8 mouse cellular contexts compared by ENCODE assay signal in genomic region chr2:155237276-155237675, GRCm38 (mm10). TPM values are rescaled to one million over a fixed set of nuclear protein-coding genes. Genes with fewer than 3 reads are reported as not detected.
DNase-seq lines count a peak whose midpoint lies in the region; ATAC-seq and TF ChIP-seq lines count a peak whose summit lies in the region.

No protein-coding gene starts in this region.

- no peak for TF ChIP-seq CTCF in E14TG2a.4 (conservative IDR thresholded peaks at IDR 0.05; ENCODE audit: low read length)

- H3K27me3 ChIP-seq in heart, embryonic 10.5 days (ENCODE audit: insufficient read depth, poor library complexity, severe bottlenecking), result no peaks in the 10 kb centered on the region
- no peaks in the 10 kb centered on the region for H3K27me3 ChIP-seq in E14TG2a.4 (ENCODE audit: insufficient read depth, low read length)
- no peaks in the 10 kb centered on the region for H3K27me3 ChIP-seq in forebrain, embryonic 13.5 days
- H3K27me3 ChIP-seq in liver, embryonic 13.5 days, result no peaks in the 10 kb centered on the region

- no peaks in the 10 kb centered on the region for H3K9me3 ChIP-seq in heart, embryonic 10.5 days
- H3K9me3 ChIP-seq in E14TG2a.4 (ENCODE audit: low read length), result no peaks in the 10 kb centered on the region
- no peaks in the 10 kb centered on the region for H3K9me3 ChIP-seq in forebrain, embryonic 13.5 days (replicated peaks)
- H3K9me3 ChIP-seq in liver, embryonic 13.5 days (replicated peaks), result no peaks in the 10 kb centered on the region

- peak overlapping the region; percentile 95 for H3K4me2 ChIP-seq in forebrain, embryonic 13.5 days
- peak overlapping the region; percentile 82 for H3K4me2 ChIP-seq in liver, embryonic 13.5 days

- 13% methylated on average over 4 of the region's 4 CpGs for WGBS in heart, embryonic 10.5 days
- 19% methylated on average over 4 of the region's 4 CpGs for WGBS in forebrain, embryonic 13.5 days
- WGBS in liver, embryonic 13.5 days (ENCODE audit: insufficient replicate concordance), result 5% methylated on average over 4 of the region's 4 CpGs

- peak overlapping the region; percentile 90 for H3K9ac ChIP-seq in forebrain, embryonic 13.5 days
- peak overlapping the region; percentile 91 for H3K9ac ChIP-seq in liver, embryonic 13.5 days

- H3K36me3 ChIP-seq in heart, embryonic 10.5 days, result peaks cover 10% of the 10 kb centered on the region
- peaks cover 8% of the 10 kb centered on the region; the same call in 1 of the 2 replicates for H3K36me3 ChIP-seq in E14TG2a.4 (ENCODE audit: insufficient read depth, low read length)
- H3K36me3 ChIP-seq in forebrain, embryonic 13.5 days (ENCODE audit: poor library complexity, severe bottlenecking), result peaks cover 11% of the 10 kb centered on the region; the same call in 1 of the 2 replicates
- H3K36me3 ChIP-seq in liver, embryonic 13.5 days, result no peaks in the 10 kb centered on the region

- no peak for ATAC-seq in forebrain, embryonic 13.5 days
- ATAC-seq in liver, embryonic 13.5 days (ENCODE audit: low read depth), result no peak

- peaks cover 23% of the 10 kb centered on the region for H3K4me1 ChIP-seq in heart, embryonic 10.5 days
- H3K4me1 ChIP-seq in E14TG2a.4 (replicated peaks; ENCODE audit: low read depth, low read length), result peaks cover 34% of the 10 kb centered on the region
- peaks cover 30% of the 10 kb centered on the region for H3K4me1 ChIP-seq in forebrain, embryonic 13.5 days
- H3K4me1 ChIP-seq in liver, embryonic 13.5 days (replicated peaks), result peaks cover 39% of the 10 kb centered on the region

- peak overlapping the region; percentile 83 for H3K4me3 ChIP-seq in heart, embryonic 10.5 days
- peak overlapping the region; percentile 92 for H3K4me3 ChIP-seq in E14TG2a.4 (replicated peaks; ENCODE audit: low read length)
- peak overlapping the region; percentile 90 for H3K4me3 ChIP-seq in forebrain, embryonic 13.5 days
- H3K4me3 ChIP-seq in liver, embryonic 13.5 days (replicated peaks), result peak overlapping the region; percentile 89

- DNase-seq in heart, embryonic 10.5 days (ENCODE audit: low spot score), result no peak
- DNase-seq in heart, adult 8-10 months (ENCODE audit: low spot score), result no peak
- no peak for DNase-seq in liver, embryonic 13.5 days
- DNase-seq in thymus, postnatal 14 days, result peak; percentile 16
- no peak for DNase-seq in gastrocnemius, postnatal 4 days (ENCODE audit: low spot score in 2 of 2)
- no peak for DNase-seq in layer of hippocampus, adult 11-12 months (ENCODE audit: low spot score)

- H3K27ac ChIP-seq in heart, embryonic 10.5 days, result peak overlapping the region; percentile 95
- no peak overlapping the region for H3K27ac ChIP-seq in forebrain, embryonic 13.5 days
- no peak overlapping the region for H3K27ac ChIP-seq in liver, embryonic 13.5 days

RNA-seq across cellular contexts. Expression of gene Dynlrb1, which starts 0.9 kb away (rescaled TPM):
- polyA plus RNA-seq in heart, embryonic 10.5 days (2016; fragmentation: Nextera tagmentation; extraction: Ambion mirVana), result 380 and 389 TPM in 2 replicates
- total RNA-seq in heart, adult 8-10 months (2022), result 100 to 1,000 TPM; 143 to 184 (median 165) TPM
- 608 and 639 TPM in 2 replicates for polyA plus RNA-seq in forebrain, embryonic 13.5 days (2015; fragmentation: Nextera tagmentation; extraction: Ambion mirVana)
- 147 and 150 TPM in 2 replicates for polyA plus RNA-seq in liver, embryonic 13.5 days (2015; fragmentation: Nextera tagmentation; extraction: Ambion mirVana)
- 100 to 1,000 TPM; 153 to 163 TPM for total RNA-seq in gastrocnemius, postnatal 4 days (2021)

RNA-seq across cellular contexts. Expression of gene Map1lc3a, which starts 38.8 kb away (rescaled TPM):
- polyA plus RNA-seq in heart, embryonic 10.5 days (2016; fragmentation: Nextera tagmentation; extraction: Ambion mirVana), result 140 and 172 TPM in 2 replicates
- 100 to 1,000 TPM; 780 to 845 (median 813) TPM for total RNA-seq in heart, adult 8-10 months (2022)
- polyA plus RNA-seq in forebrain, embryonic 13.5 days (2015; fragmentation: Nextera tagmentation; extraction: Ambion mirVana), result 209 and 234 TPM in 2 replicates
- polyA plus RNA-seq in liver, embryonic 13.5 days (2015; fragmentation: Nextera tagmentation; extraction: Ambion mirVana), result 18.7 and 23.4 TPM in 2 replicates
- total RNA-seq in gastrocnemius, postnatal 4 days (2021), result 100 to 1,000 TPM; 204 to 225 TPM
